Mouse (Mus musculus) Patski (cell line): ENCODE results near the gene Wdr46. TPM values are rescaled to one million over a fixed set of nuclear protein-coding genes. Genes with fewer than 3 reads are reported as not detected.

ENCODE experiments used
- ATAC-seq: fragments of 100-300 bp; one replicate; pipeline ENCODE4 v1.8.0; 2021
- CTCF ChIA-PET: fragments of 350-600 bp; sonication (Branson Sonifier 250); formaldehyde crosslinking; loops from one replicate; lab custom pipeline; 2022; ENCODE audit warnings: inconsistent platforms; lab: Charles Lee
- POLR2A ChIA-PET: fragments of 350-600 bp; sonication (Branson Sonifier 250); formaldehyde crosslinking; loops from one replicate; lab custom pipeline; 2022; ENCODE audit warnings: antibody characterized with exemption, inconsistent platforms; lab: Charles Lee
- DNase-seq: peaks from one replicate; pipeline ENCODE4 v3.0.0-alpha.2; 2011; ENCODE audit warnings: low read depth, low spot score
- H3K27me3 ChIP-seq: fragments of 371-371 bp; one replicate; pipeline ENCODE4 v1.5.1; 2021
- CTCF ChIP-seq: fragments of 100-300 bp; IDR thresholded peaks from one replicate; pipeline ENCODE4 v1.5.1; 2021
- in situ Hi-C: fragments of 300-500 bp; cut with MboI; formaldehyde crosslinking; loops from 3 replicates; pipeline ENCODE4 v1.11.1; 2018; ENCODE audit warnings: low pct_unique_long_range_greater_than_20kb, mixed read lengths
- polyA plus RNA-seq: library from polyadenylated mRNA; unstranded; gene quantifications from one replicate; pipeline ENCODE4 v1.2.3, GENCODE M21; 2021

Wdr46 gene
- polyA plus RNA-seq, 1 experiment from 2014 or later, result 35.8 TPM

DNA sequence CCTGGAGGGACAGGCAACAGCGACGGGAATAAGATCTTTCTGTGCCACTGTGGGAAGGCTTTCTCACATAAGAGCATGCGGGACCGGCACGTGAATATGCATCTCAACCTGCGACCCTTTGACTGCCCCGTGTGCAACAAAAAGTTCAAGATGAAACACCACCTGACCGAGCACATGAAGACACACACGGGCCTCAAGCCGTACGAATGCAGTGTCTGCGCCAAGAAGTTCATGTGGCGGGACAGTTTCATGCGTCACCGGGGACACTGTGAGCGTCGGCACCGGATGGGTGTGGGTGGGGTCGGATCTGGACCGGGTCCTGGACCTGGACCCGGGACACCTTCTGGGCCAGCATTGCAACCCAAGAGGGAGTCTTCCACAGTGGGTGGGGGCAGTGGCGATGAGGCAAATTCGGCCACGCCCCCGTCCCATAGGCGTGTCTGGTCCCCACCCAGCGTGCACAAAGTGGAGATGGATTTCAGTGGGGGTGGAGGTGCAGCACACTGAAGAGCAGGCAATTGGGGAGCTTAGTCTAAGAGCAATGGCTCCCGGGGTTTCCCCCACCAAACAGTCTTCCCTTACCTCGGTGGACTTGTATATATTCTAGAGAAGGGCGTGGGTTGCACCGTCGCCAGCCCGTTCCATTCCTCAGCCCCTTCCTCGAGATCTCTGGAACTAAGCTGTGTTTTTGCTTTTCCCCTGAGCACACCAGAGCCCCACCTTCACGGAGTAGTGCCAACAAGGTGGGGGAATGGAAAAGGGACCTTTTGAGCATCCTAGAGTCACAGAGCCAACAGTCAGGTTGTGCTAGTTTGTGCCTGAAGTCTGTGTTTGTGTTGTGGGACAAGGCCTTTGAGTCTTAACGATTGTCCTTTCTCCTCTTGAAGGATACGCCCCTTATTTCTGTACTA lies 21.9 kb upstream of the Wdr46 start:
- no peak for TF ChIP-seq CTCF
- POLR2A ChIA-PET, result no interaction called here
- DNase-seq (no peak), ATAC-seq (no peak)
- in situ Hi-C loops, result no loop called here
- no peaks in the 10 kb centered on the region for H3K27me3 ChIP-seq
- CTCF ChIA-PET, result no interaction called here

DNA sequence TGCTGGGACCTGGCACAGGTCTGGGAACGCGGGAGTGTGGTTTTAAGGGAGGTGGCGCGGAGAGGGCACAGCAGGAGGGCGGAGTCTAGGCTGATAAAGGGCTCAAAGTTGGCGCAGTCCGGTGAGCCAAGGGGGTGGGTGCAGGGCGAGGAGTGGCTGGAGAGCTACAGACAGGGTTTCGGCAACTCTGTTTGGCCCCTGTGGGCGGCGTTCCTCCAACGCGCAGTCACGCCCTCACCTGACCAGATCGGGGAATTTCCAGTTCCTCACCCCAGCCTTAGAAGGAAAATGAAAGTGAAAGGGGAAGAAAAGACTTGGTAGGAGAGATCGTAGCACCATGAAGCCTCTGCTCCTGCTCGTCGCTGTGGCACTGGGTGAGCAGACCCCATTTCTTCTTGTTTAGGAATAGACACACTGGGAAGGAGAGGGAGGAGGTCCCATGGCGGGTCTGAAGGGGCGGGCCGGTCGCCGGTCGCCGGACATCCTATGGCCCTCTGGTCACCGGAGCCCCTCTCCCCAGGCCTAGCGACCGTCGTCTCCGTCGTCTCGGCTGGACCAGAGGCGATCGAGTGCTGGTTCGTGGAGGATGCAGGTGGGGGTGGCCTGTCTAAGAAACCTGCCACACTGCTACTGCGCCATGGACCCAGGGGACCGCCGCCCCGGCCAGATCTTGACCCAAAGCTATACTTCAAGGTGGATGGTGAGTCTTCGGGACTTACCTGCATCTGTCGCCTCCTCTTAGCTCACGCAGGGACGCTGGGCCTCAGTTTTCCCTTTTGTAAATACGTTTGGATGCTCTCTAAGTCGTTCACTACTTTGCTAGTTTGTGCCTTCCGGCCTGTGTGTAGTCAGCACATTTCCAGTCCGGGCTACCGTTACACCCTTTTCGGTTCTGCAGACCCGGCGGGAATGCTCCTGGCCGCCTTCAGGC lies 20.8 kb upstream of the Wdr46 start:
- no peaks in the 10 kb centered on the region for H3K27me3 ChIP-seq
- ChIA-PET CTCF (no interaction called here), POLR2A (no interaction called here)
- ATAC-seq, result peak; percentile 44
- TF ChIP-seq CTCF, result no peak
- no peak for DNase-seq
- in situ Hi-C loops, result no loop called here

- no peak for TF ChIP-seq CTCF
- ChIA-PET POLR2A (no interaction called here), CTCF (interaction anchor here (0.9 to 3.5 kb wide), 2 partner anchors 12 to 24 kb away, joined by 3 to 13 read pairs; no protein-coding TSS in a partner anchor)
- DNase-seq (no peak), ATAC-seq (peak; percentile 42)
- in situ Hi-C loops, result no loop called here
- no peaks in the 10 kb centered on the region for H3K27me3 ChIP-seq
Measured at GRCm38 (mm10) chr17:33920282-33921097, 20.0 kb upstream of the Wdr46 start.

- in situ Hi-C loops, result no loop called here
- ATAC-seq (no peak), DNase-seq (no peak)
- no peak for TF ChIP-seq CTCF
- POLR2A ChIA-PET, result interaction anchor here (0.6 to 1.0 kb wide), 2 partner anchors 10 to 219 kb away, joined by 3 to 8 read pairs; no protein-coding TSS in a partner anchor
- CTCF ChIA-PET, result interaction anchor here (0.9 to 3.5 kb wide), 2 partner anchors 13 to 25 kb away, joined by 3 to 13 read pairs; no protein-coding TSS in a partner anchor
- no peaks in the 10 kb centered on the region for H3K27me3 ChIP-seq
Measured at GRCm38 (mm10) chr17:33921361-33921760, 19.1 kb upstream of the Wdr46 start.

DNA sequence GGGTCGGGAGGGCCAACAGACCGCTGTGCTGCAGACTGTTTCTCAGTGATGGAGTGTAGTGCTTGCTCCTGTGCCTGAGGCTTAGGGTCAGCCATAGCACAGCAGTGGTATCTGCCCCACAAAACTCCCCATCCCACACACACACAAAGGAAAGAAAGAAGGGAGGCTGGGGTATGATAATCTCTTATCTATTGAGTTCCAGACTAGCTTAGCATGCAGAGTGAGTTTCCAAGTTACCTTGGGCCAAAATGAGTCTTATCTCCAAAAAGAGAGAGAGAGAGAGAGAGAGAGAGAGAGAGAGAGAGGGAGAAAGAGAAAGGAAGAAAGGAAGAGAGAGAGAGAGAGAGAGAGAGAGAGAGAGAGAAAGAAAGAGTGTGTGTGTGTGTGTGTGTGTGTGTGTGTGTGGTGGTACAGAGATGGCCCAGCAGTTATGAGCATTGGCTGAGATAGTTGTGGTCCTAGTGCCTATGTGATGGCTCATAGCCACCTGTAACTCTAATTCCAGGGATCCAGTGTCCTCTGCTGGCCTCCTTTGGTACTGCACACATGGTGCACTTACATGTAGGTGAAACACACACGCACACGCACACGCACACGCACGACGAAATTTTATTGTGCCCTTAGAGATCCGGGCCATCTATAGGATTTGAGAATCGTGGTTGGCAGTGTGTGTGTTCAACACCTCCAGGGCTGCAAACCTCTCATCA lies 15.7 kb upstream of the Wdr46 start:
- in situ Hi-C loops, result no loop called here
- no peak for ATAC-seq
- no peak for TF ChIP-seq CTCF
- CTCF ChIA-PET, result no interaction called here
- H3K27me3 ChIP-seq, result no peaks in the 10 kb centered on the region
- no peak for DNase-seq
- POLR2A ChIA-PET, result interaction anchor here (0.7 kb wide), 1 partner anchor 334 kb away, joined by 6 read pairs; no protein-coding TSS in a partner anchor

DNA sequence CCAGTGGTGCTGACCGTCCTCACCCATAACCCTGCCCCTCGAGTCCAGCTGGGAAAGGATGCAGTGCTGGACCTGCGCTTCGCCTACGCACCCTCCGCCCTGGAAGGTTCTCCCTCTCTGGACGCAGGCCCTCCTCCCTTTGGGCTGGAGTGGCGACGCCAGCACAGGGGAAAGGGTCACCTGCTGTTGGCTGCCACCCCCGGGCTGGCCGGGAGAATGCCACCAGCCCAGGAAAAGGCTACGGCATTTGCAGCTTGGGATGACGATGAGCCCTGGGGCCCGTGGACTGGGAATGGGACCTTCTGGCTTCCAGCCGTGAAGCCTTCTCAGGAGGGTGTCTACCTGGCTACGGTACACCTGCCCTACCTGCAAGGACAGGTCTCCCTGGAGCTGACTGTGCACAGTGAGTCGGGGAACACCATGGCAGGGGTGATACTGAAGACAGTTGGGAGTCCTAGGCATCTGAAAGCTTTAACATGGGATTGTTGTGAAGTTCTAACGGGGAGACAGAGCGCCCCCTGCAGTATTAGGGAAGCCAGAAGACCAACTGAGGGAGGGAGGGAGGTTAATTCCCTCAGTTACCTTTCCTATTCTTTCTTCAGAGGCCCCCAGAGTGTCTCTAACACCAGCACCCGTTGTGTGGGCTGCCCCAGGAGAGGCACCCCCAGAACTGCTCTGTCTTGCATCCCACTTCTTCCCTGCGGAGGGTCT lies 14.9 kb upstream of the Wdr46 start:
- DNase-seq, result no peak
- CTCF ChIA-PET, result interaction anchor here (1.2 to 1.4 kb wide), 2 partner anchors 28 to 31 kb away, joined by 3 to 4 read pairs; no protein-coding TSS in a partner anchor

GRCm38 (mm10) chr17:33926207-33926932 lies 14.1 kb upstream of the Wdr46 start:
- no peaks in the 10 kb centered on the region for H3K27me3 ChIP-seq
- ChIA-PET CTCF (interaction anchor here (1.0 to 1.4 kb wide), 4 partner anchors 11 to 32 kb away, joined by 3 to 5 read pairs (median 4); partner anchors contain the start of genes Tapbp and Zbtb22), POLR2A (interaction anchor here (1.2 kb wide), 1 partner anchor 18 kb away, joined by 3 read pairs; no protein-coding TSS in a partner anchor)
- DNase-seq (no peak), ATAC-seq (no peak)
- TF ChIP-seq CTCF, result no peak
- in situ Hi-C loops, result no loop called here

More for the DNA sequence above, 14.9 kb upstream of the Wdr46 start:
- no peaks in the 10 kb centered on the region for H3K27me3 ChIP-seq
- TF ChIP-seq CTCF, result no peak
- in situ Hi-C loops, result no loop called here
- no peak for ATAC-seq
- POLR2A ChIA-PET, result interaction anchor here (0.7 to 1.2 kb wide), 2 partner anchors 17 to 333 kb away, joined by 3 to 6 read pairs; no protein-coding TSS in a partner anchor
